ENCODE assay signal across 9 mouse cellular contexts in genomic region chr2:58055383-58055782, GRCm38 (mm10). TPM values are rescaled to one million over a fixed set of nuclear protein-coding genes. Genes with fewer than 3 reads are reported as not detected.
DNase-seq lines count a peak whose midpoint lies in the region; TF ChIP-seq lines count a peak whose summit lies in the region.
"Had no signal": no experiment of that assay in that cellular context is flagged by ENCODE, and none has a peak within 500 bp of the region (broad histone marks: within the 10 kb centered on the region; RNA-seq: fewer than 3 reads in every experiment).

No protein-coding gene starts in this region.

- TF ChIP-seq POLR2A in lung, adult 2 months (IDR thresholded peaks at IDR 0.05; ENCODE audit: borderline replicate concordance, extremely low read depth, low read depth, low read length) = no peak

- DNase-seq in CD4-positive helper T cell, adult 2 months (ENCODE audit: low read depth, low spot score) = peak; percentile 71
- DNase-seq in Muller cell, postnatal 12 days (ENCODE audit: inconsistent ontology term) = peak; percentile 32
- DNase-seq in cerebellum, adult 8-10 months = peak; percentile 79
- peak; percentile 52 to 60 for DNase-seq in frontal cortex, postnatal 36 days (ENCODE audit: low spot score in 2 of 2)
- peak; percentile 66 for DNase-seq in kidney, postnatal 10 days
- DNase-seq in lung, adult 2 months = peak; percentile 12
- peak; percentile 25 for DNase-seq in retina, postnatal 7 days (ENCODE audit: low read depth, low spot score)
- DNase-seq in yolk sac, embryonic 10.5 days (ENCODE audit: low spot score) = peak; percentile 6

- no peaks in the 10 kb centered on the region for H3K4me1 ChIP-seq in lung, adult 2 months (ENCODE audit: control insufficient read depth, insufficient read depth, low read length)

- peak; percentile 90 for TF ChIP-seq CTCF in lung, adult 2 months (IDR thresholded peaks at IDR 0.05; ENCODE audit: insufficient read depth, low read length)

- H3K4me3 ChIP-seq in lung, adult 2 months (replicated peaks; ENCODE audit: extremely low read depth, low read depth, low read length) = no peak overlapping the region

RNA-seq across cellular contexts. Expression of gene Ermn, which starts 2.7 kb away (rescaled TPM):
- not detected in 2 replicates for polyA plus RNA-seq in lung, adult 2 months (2012; rRNA removed)
- polyA plus RNA-seq: heart, embryonic 16.5 days had no signal

RNA-seq across cellular contexts. Expression of gene Galnt5, which starts 57.7 kb away (rescaled TPM):
- 0.20 and 0.47 TPM in 2 replicates for polyA plus RNA-seq in lung, adult 2 months (2012; rRNA removed)

Comparison
In these comparisons a context has a peak if more than half of its experiments do, and no peak if none do; other contexts are left out.
1. DNase-seq: peak in every context shown above with its lines; median percentile 79 in cerebellum, adult 8-10 months; 71 in CD4-positive helper T cell, adult 2 months; 66 in kidney, postnatal 10 days; 56 in frontal cortex, postnatal 36 days; 32 in Muller cell, postnatal 12 days; 25 in retina, postnatal 7 days; 12 in lung, adult 2 months; 6 in yolk sac, embryonic 10.5 days.